Mouse (Mus musculus): ENCODE results near the gene Cfap58.

- no peak for TF ChIP-seq USF1 (IDR thresholded peaks at IDR 0.05; ENCODE audit: low read depth)
- TF ChIP-seq CTCF (IDR thresholded peaks at IDR 0.05; ENCODE audit: control insufficient read depth, insufficient read depth, insufficient read length), result no peak
Measured at GRCm38 (mm10) chr19:47888037-47888436, 49.4 kb upstream of the Cfap58 start.

Measured in C2C12 (cell line).